Mouse (Mus musculus): ENCODE measurements around the gene Rftn1.

DNA sequence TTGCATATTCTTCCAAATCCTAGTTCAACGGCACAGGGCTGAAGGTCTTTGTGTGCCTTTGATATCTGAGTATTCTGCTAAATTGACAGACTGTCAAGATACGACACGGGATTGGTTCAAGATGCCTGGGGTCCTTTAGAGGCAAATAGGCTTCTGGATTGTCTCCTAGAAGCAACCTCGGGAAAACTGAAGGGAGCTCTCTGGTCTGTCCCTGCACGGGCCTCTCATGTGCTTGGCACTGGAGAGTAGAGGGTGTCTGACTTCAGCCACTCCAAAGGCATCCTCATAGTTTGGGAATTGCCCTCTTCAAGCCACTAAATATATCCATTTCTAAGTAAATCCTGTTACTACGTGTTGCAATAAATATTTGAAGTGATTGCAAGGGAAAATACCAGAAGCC, 98.6 kb downstream of the Rftn1 start:
- TF ChIP-seq ZNF384 (IDR thresholded peaks at IDR 0.05; ENCODE audit: low read depth, low read length), result no peak
- TF ChIP-seq ZC3H11A (IDR thresholded peaks at IDR 0.05; ENCODE audit: borderline replicate concordance, low read depth, low read length), result no peak
- TF ChIP-seq CHD2 (IDR thresholded peaks at IDR 0.05; ENCODE audit: low read depth, low read length), result no peak
- no peak for TF ChIP-seq MAFK (IDR thresholded peaks at IDR 0.05; ENCODE audit: insufficient read depth, low read depth, low read length)
